Mouse (Mus musculus) limb, embryonic 11.5 days (tissue): ENCODE results near the gene Amigo1. TPM values are rescaled to one million over a fixed set of nuclear protein-coding genes. Genes with fewer than 3 reads are reported as not detected.
A peak's percentile ranks its signal among the peaks of the same experiment; 100 is the strongest.

Source experiments
- ATAC-seq: fragments of 200-750 bp; cut with Nextera tagmentation; 2 replicates; pipeline ENCODE4 v1.8.0; 2017; ENCODE audit warnings: low read depth; ENCODE audit not compliant: insufficient number of reproducible peaks, low FRiP score, low TSS enrichment
- DNase-seq: peaks from one replicate; pipeline ENCODE4 v3.0.0-alpha.2; 2015; ENCODE audit warnings: low spot score
- H3K27ac ChIP-seq: fragments of 300-500 bp; sonication (generic); replicated peaks from 2 replicates; pipeline ENCODE4 v1.5.1; 2014; ENCODE audit warnings: low read depth, mild to moderate bottlenecking, low read length
- H3K27me3 ChIP-seq: fragments of 300-500 bp; sonication (generic); 2 replicates; pipeline ENCODE4 v1.6.1; 2014; ENCODE audit warnings: mild to moderate bottlenecking, low read length, mixed read lengths; ENCODE audit not compliant: control insufficient read depth, insufficient read depth
- H3K36me3 ChIP-seq: fragments of 300-500 bp; sonication (generic); 2 replicates; pipeline ENCODE4 v1.6.1; 2014; ENCODE audit warnings: mild to moderate bottlenecking, low read length, moderate library complexity, mixed read lengths; ENCODE audit not compliant: control insufficient read depth, insufficient read depth
- H3K4me1 ChIP-seq: fragments of 300-500 bp; sonication (generic); 2 replicates; pipeline ENCODE4 v1.6.1; 2014; ENCODE audit warnings: low read length, mixed read lengths; ENCODE audit not compliant: control insufficient read depth, insufficient read depth
- H3K4me2 ChIP-seq: fragments of 300-500 bp; sonication (generic); 2 replicates; pipeline ENCODE4 v1.6.1; 2014; ENCODE audit warnings: low read depth, mild to moderate bottlenecking, moderate library complexity; ENCODE audit not compliant: severe bottlenecking
- H3K4me3 ChIP-seq: fragments of 300-500 bp; sonication (generic); 2 replicates; pipeline ENCODE4 v1.5.1; 2014; ENCODE audit warnings: low read depth, low read length
- H3K9ac ChIP-seq: fragments of 300-500 bp; sonication (generic); 2 replicates; pipeline ENCODE4 v1.6.1; 2014; ENCODE audit warnings: mild to moderate bottlenecking, low read length
- H3K9me3 ChIP-seq: fragments of 300-500 bp; sonication (generic); 2 replicates; pipeline ENCODE4 v1.6.1; 2016; ENCODE audit warnings: low read length; ENCODE audit not compliant: control insufficient read depth
- WGBS: fragments of 180-500 bp; shearing (Covaris S2); extraction: QIAGEN DNeasy Blood & Tissue Kit; methylation state at CpG from one replicate; pipeline ENCODE4 v1.1.7; 2014; 5-methylcytosine and 5-hydroxymethylcytosine counted together
- polyA plus RNA-seq: library from polyadenylated mRNA; unstranded; fragments of >200 nt; fragmentation: Nextera tagmentation; extraction: Ambion mirVana; gene quantifications from 2 replicates; pipeline ENCODE4 v1.2.1, GENCODE M21; 2014

The Amigo1 gene
- polyA plus RNA-seq, 1 experiment from 2014 or later: 2.7 TPM

DNA sequence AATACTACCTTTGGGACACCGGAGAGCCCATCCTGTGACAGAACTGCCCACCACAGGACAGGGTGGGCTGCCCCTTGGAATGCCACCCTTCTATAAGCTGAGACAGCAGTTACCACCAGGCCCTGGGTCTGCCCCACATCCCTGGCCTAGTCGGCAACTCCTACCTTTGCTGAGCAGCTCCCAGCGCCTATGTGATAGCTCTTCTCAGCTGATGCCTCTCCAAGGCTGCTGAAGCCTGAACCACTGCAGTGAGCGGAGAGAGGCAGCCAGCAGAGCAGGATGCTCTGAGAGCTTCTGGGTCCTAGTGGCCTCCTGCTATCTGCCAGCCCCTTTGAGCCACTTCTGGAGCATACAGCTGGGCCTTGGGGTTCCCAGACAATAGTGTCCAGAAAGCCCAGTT, 31.5 kb upstream of the Amigo1 start, which contains the start of gene Gpr61:
Gene Gpr61, minus strand, starts transcription at position 227 of the 400 bp plus-strand sequence.
- H3K4me3 ChIP-seq: no peak within 1 kb of the TSS
- 47% methylated on average over 4 of the region's 4 CpGs for WGBS
- H3K4me2 ChIP-seq: no peak within 1 kb of the TSS
- no peak within 1 kb of the TSS for H3K27ac ChIP-seq
- ATAC-seq (no peak), DNase-seq (no peak)
- no peak within 1 kb of the TSS for H3K9ac ChIP-seq
- H3K36me3 ChIP-seq: no peaks in the 10 kb centered on the region
- no peaks in the 10 kb centered on the region for H3K4me1 ChIP-seq
- H3K27me3 ChIP-seq: no peaks in the 10 kb centered on the region
- H3K9me3 ChIP-seq: no peaks in the 10 kb centered on the region

DNA sequence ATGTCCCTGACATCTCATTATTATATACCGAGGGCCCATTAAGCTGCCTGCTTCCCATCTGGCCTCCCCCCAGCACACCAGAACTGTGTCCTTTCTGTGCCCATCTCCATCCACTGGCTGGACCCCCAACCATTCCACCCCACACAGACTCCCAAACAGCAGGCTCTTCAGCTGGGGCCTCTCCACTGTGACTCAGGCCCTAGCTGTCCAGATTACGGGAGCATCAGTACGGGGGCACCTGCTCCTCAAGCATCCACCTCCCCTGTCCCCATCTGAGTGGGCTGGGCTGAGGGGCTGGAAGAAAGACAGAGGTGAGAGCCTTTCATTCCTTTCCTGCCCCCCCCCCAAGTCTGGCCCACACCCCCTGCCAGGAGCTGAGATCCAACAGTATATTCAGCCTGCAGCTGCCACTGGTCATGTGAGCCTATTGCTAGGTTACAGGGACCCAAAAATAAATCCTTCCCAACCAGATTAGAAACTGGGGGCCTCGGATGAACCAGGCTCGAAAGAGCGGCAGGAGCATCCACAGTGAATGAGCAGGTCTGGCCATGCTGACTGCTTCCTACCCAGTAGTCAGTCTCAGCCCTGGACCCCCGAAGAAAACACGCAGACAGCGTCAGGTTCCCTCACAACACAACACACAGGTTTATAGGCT, 27.6 kb upstream of the Amigo1 start:
- Histone ChIP-seq H3K27me3 (no peaks in the 10 kb centered on the region), H3K4me1 (no peaks in the 10 kb centered on the region), H3K27ac (no peak overlapping the region), H3K9me3 (no peaks in the 10 kb centered on the region), H3K9ac (no peak overlapping the region), H3K36me3 (no peaks in the 10 kb centered on the region), H3K4me2 (no peak overlapping the region), H3K4me3 (no peak overlapping the region)
- 71% methylated on average over 9 of the region's 9 CpGs for WGBS
- ATAC-seq (no peak), DNase-seq (no peak)

DNA sequence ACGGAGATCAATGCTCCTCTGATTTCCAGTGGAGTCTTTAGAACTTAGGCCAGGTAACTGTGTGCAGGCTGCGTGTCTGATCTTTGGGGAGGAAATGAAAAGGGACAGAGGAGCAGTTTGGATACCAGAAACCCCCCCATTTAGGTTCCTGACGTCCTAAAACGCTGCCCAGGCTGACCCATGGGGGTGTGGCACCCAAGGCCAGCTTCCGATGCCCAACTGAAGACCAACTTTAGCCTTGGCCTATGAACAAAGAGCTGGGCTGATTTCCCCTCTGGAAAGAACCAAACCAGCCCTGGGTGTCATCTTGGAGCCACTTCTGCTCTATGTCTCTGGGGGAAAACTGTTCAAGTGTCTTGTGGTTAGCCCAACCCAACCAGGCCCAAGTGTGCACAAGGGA, 22.0 kb upstream of the Amigo1 start:
- Histone ChIP-seq H3K9ac (no peak overlapping the region), H3K36me3 (no peaks in the 10 kb centered on the region), H3K4me1 (peaks cover 39% of the 10 kb centered on the region), H3K4me2 (no peak overlapping the region), H3K27me3 (no peaks in the 10 kb centered on the region), H3K9me3 (no peaks in the 10 kb centered on the region), H3K4me3 (no peak overlapping the region), H3K27ac (no peak overlapping the region)
- 70% methylated on average over 5 of the region's 5 CpGs for WGBS
- ATAC-seq (no peak), DNase-seq (no peak)

DNA sequence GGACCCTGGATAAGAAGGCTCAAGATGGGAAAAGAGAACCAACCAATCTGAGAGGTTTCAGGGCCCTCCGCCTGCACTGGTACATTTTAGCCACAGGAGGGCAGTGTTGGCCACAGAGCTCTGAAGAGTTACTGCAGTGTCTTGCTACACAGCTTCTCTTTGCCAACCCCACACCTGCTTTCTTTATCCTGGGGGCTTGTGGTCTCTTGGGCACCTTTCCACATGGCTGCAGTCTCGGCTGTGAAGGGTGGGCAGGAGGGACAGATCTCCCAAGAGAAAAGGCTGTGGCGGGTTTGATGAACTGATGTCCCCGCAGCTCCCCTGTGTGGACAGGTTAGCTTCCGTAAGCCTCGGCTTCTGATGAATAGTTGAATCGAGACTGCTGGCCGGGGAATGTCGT, 21.3 kb upstream of the Amigo1 start:
- ATAC-seq: no peak
- Histone ChIP-seq H3K4me3 (no peak overlapping the region), H3K4me2 (peak overlapping the region; percentile 29), H3K4me1 (peaks cover 39% of the 10 kb centered on the region), H3K36me3 (no peaks in the 10 kb centered on the region), H3K27me3 (no peaks in the 10 kb centered on the region), H3K9me3 (no peaks in the 10 kb centered on the region), H3K9ac (no peak overlapping the region), H3K27ac (no peak overlapping the region)
- peak; percentile 91 for DNase-seq
- WGBS: 25% methylated on average over 9 of the region's 9 CpGs

DNA sequence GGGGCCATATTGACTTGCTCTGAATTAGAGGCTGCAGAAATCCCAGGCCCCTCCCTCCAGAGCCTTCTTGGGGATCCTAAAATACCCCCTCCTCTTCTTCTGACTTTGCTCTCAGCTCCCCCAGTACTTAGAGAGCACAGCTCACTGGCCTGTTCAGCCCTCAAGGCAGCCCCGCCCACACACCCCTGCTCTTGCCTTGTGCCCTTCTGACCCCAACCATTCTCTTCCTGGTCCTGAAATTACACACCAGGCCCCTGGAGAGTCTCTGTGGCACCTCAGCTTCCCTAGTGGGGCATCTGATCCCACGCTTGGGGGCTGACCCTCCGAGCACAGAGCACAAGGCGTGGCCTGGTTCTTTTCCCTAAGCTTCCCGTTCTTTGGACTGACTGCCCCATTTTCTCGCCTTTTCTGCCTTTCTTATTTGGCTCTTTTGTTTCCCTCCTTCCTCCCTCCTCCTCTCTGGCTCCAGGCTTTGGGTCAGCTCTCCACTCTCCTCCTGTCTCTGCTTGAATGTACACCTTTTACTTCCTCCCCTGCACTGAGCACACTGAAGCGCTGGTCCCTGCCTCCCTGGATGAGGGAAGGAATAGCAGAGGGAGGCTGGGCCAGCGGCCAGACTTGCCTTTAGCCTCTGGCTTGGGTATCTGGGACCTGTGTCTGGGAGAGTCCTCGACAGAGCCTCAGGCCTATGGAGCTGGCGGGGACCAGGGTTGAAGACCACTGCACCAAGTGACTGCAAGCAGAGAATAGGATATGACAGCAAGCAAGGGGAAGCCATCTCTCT, 20.4 kb upstream of the Amigo1 start:
- Histone ChIP-seq H3K27me3 (no peaks in the 10 kb centered on the region), H3K4me3 (no peak overlapping the region), H3K4me1 (peaks cover 39% of the 10 kb centered on the region), H3K4me2 (peak overlapping the region; percentile 29), H3K36me3 (no peaks in the 10 kb centered on the region), H3K9ac (no peak overlapping the region; the same call in 1 of the 2 replicates), H3K27ac (peak overlapping the region; percentile 84), H3K9me3 (no peaks in the 10 kb centered on the region)
- DNase-seq: no peak
- peak; percentile 32; the same call in 1 of the 2 replicates for ATAC-seq
- WGBS: 11% methylated on average over 10 of the region's 10 CpGs

DNA sequence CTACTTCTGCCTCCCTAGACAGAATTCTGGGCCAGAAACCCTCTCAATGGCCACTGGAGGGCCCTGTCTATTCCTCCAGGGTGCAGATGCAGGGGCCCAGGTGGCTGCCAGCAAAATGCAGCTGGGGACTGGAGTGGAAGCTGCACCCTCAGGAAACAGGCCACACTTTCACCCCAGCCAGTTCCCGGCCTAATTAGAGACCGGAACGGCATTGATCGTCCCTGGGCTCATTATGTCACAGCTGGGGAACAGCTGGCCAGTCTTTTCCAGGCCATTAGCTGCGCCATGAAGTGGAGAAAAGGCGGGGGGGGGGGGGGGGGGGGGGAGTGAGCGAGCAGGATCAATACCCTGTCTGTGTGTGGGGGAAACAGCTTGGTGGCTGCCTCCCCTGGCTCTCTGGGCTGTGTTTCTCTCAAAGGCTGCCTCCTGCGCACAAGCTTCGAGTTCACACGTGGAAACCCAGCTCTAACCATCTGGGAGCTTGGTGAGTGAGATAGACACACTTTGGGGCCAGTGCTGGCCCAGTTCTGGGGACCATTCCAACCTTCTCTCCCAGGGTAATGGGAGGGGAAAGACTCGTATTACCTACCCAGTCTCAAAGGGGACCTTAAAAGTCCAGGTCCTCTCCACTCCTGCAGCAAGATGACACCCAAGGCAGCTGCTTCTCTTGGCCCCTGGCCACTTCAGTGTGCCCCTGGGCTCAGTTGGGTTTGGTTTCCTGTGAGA, 19.5 kb upstream of the Amigo1 start:
- Histone ChIP-seq H3K9me3 (no peaks in the 10 kb centered on the region), H3K4me1 (peaks cover 39% of the 10 kb centered on the region), H3K27ac (peak overlapping the region; percentile 84), H3K9ac (no peak overlapping the region), H3K4me2 (no peak overlapping the region), H3K4me3 (no peak overlapping the region), H3K36me3 (no peaks in the 10 kb centered on the region), H3K27me3 (no peaks in the 10 kb centered on the region)
- peak; percentile 90 for DNase-seq
- ATAC-seq: peak; percentile 82
- 2% methylated on average over 9 of the region's 11 CpGs for WGBS

DNA sequence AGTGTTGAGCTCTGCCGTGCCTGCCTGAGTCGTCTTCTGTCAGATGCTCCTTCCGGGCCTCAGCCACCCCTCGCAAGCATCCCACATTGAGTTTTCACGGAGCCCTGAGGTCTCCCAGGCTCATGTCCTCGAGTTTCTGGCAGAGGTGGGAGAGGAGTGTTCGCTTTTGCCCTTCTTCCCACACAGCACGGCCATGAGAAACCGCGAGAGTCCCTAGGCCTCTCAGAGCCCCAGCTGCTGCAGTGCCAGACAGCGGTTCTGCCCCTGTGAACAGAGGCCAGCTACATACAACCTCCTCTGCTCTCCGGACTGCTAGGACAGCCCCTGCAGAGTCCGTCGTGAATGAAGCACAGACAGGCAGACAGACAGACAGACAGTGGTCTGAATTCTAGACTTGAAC, 18.6 kb upstream of the Amigo1 start:
- no peak overlapping the region; the same call in 1 of the 2 replicates for H3K4me2 ChIP-seq
- ATAC-seq (no peak), DNase-seq (peak; percentile 52)

DNA sequence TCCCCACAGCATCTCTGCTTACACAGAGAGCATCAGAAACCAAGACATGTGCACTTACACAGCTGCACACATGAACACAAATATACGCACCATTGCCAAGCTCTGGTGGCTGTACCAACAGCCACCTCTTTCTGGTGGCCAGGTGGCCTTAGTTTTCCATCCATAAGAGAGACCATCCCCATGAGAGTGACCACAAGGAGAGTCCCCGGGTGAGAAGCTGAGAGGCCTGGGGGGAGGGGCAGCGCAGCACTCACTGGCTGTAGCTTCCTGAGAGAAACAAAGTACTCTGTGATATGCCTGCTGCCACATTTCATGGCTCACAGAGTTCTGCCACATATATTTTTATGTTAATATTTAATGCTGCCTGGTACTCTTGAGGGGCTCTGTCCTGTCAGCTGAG, 16.9 kb upstream of the Amigo1 start:
- no peaks in the 10 kb centered on the region for H3K27me3 ChIP-seq
- H3K9ac ChIP-seq: peak overlapping the region; percentile 43
- H3K4me2 ChIP-seq: no peak overlapping the region
- WGBS: 43% methylated on average over 3 of the region's 3 CpGs
- H3K27ac ChIP-seq: no peak overlapping the region
- no peaks in the 10 kb centered on the region for H3K36me3 ChIP-seq
- DNase-seq: no peak
- peaks cover 39% of the 10 kb centered on the region for H3K4me1 ChIP-seq
- no peak for ATAC-seq
- no peaks in the 10 kb centered on the region for H3K9me3 ChIP-seq
- H3K4me3 ChIP-seq: no peak overlapping the region

More for the DNA sequence above, 18.6 kb upstream of the Amigo1 start:
- Histone ChIP-seq H3K9ac (peak overlapping the region; percentile 40), H3K4me1 (peaks cover 39% of the 10 kb centered on the region), H3K4me3 (no peak overlapping the region), H3K27ac (peak overlapping the region; percentile 84), H3K27me3 (no peaks in the 10 kb centered on the region), H3K9me3 (no peaks in the 10 kb centered on the region), H3K36me3 (no peaks in the 10 kb centered on the region)
- whole genome bisulfite sequencing: 24% methylated on average over 14 of the region's 14 CpGs
